In the genomic region with DNA sequence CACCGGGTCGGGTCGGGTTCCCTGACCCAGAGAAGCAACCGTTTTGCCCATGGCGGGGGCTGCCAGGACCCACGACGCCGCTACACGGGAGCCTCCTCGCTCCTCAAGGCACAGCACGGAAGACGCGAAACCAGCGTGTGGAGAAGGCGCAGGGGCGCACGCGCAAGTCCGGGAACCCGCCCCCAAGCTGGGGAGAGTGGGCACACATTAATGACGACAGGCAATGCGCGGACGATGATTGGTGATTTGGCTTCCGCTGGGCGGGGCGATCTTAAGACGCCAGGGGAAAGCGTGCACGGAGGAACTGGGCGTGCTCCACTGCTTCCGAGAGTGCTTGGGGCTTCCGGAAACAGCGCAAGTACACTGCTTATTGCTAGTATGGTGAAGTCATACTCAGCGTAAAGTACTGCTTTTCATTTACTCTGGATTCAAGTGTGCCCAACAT, we compare ENCODE assay signal across 8 mouse cellular contexts. TPM values are rescaled to one million over a fixed set of nuclear protein-coding genes. Genes with fewer than 3 reads are reported as not detected.
DNase-seq lines count a peak whose midpoint lies in the region; ATAC-seq lines count a peak whose summit lies in the region.

A gene (minus strand): TSS at position 101 of the 445 bp plus-strand sequence.

- under 1% methylated on average over 35 of the region's 35 CpGs for WGBS in intestine, embryonic 14.5 days

- H3K27ac ChIP-seq in intestine, embryonic 14.5 days (ENCODE audit: low read depth) = 0 out of 2 replicates have a peak within 1 kb of the TSS, but pooled peaks have one; percentile 16

- H3K36me3 ChIP-seq in intestine, embryonic 14.5 days (ENCODE audit: control insufficient read depth, insufficient read depth, low read length) = no peaks in the 10 kb centered on the region

- peaks cover 3% of the 10 kb centered on the region; the same call in 1 of the 2 replicates for H3K4me1 ChIP-seq in intestine, embryonic 14.5 days (replicated peaks; ENCODE audit: control insufficient read depth, insufficient read depth, low read length)

- intact Hi-C loops in left cerebral cortex, postnatal 14 days (cut with DNase I) = no loop called here

- peak within 1 kb of the TSS; percentile 92 for H3K4me3 ChIP-seq in intestine, embryonic 14.5 days (ENCODE audit: low read depth, low read length)

- peak within 1 kb of the TSS; percentile 70 for H3K9ac ChIP-seq in intestine, embryonic 14.5 days (ENCODE audit: low read length)

- no peaks in the 10 kb centered on the region for H3K27me3 ChIP-seq in intestine, embryonic 14.5 days (replicated peaks; ENCODE audit: control insufficient read depth, insufficient read depth, low read length)

- DNase-seq in adrenal gland, adult 18-20 months (ENCODE audit: low spot score in 2 of 2) = peak; percentile 95 to 98
- peak; percentile 99 for DNase-seq in embryo, embryonic 11 days
- peak; percentile 96 for DNase-seq in gastrocnemius, postnatal 25 days
- DNase-seq in intestine, embryonic 14.5 days (ENCODE audit: low spot score) = peak; percentile 95
- peak; percentile 99 for DNase-seq in left cerebral cortex, postnatal 14 days (ENCODE audit: low spot score in 2 of 2)
- peak; percentile 99 for DNase-seq in mesoderm, embryonic 11.5 days (ENCODE audit: low read depth, low spot score)
- peak; percentile 97 for DNase-seq in right cerebral cortex, postnatal 36 days (ENCODE audit: low spot score in 2 of 2)
- peak; percentile 96 for DNase-seq in yolk sac, embryonic 10.5 days (ENCODE audit: low spot score)

- H3K4me2 ChIP-seq in intestine, embryonic 14.5 days (ENCODE audit: low read length) = peak within 1 kb of the TSS; percentile 94

- peak; percentile 99 for ATAC-seq in intestine, embryonic 14.5 days (replicated peaks; ENCODE audit: low FRiP score, low TSS enrichment, low read depth)

- no peaks in the 10 kb centered on the region for H3K9me3 ChIP-seq in intestine, embryonic 14.5 days (ENCODE audit: control insufficient read depth, low read length)

RNA-seq across cellular contexts. Expression of the gene that starts here (rescaled TPM):
- total RNA-seq in adrenal gland, adult 18-20 months (2021) = 10 to 100 TPM; 15.5 to 18.4 TPM
- total RNA-seq in gastrocnemius, postnatal 25 days (2021) = 1 to 10 TPM; 8.0 to 8.4 TPM
- polyA plus RNA-seq in intestine, embryonic 14.5 days (2014; fragmentation: Nextera tagmentation; extraction: Ambion mirVana) = 31.2 and 34.2 TPM in 2 replicates
- 10 to 100 TPM; 20.9 to 21.1 TPM for total RNA-seq in left cerebral cortex, postnatal 14 days (2021)

Comparison
In these comparisons a context has a peak if more than half of its experiments do, and no peak if none do; other contexts are left out.
1. Peak in every context shown above with its lines: DNase-seq, ATAC-seq, H3K4me3 ChIP-seq and H3K27ac ChIP-seq.